Comparison of ENCODE assay signal across 8 mouse cellular contexts in the genomic region with DNA sequence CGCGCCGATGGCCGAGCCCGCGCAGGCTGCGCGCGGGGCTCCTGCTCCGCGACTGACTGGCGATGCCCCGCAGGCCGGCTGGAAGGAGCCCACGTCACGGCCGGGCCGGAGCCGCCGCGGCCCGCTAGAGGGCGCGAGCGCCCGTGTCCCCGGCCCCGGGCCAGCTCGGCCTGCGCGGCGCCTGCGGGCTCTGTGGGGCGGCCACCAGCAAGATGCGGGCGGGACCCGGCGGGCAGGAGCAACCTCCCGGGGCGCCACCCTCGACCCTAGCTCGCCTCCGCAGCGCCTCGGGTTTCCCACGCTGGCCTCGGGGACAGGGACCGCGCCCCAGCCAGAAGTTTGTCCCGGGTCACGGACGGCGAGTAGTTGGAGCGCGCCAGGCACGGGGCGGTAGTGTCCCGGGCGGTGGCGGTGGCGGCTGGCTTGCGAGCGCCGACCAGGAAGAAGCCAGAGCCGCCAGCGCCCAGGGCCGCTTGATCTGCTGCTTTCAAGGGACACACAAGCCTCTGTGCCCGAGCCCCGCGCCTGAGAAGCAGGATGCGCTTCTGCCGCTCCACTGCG. TPM values are rescaled to one million over a fixed set of nuclear protein-coding genes. Genes with fewer than 3 reads are reported as not detected.
DNase-seq lines count a peak whose midpoint lies in the region; ATAC-seq and TF ChIP-seq lines count a peak whose summit lies in the region.

A gene (minus strand): TSS at position 7 of the 561 bp plus-strand sequence.

- H3K4me3 ChIP-seq in hindbrain, embryonic 13.5 days, result peak within 1 kb of the TSS; percentile 70
- peak within 1 kb of the TSS; percentile 82 for H3K4me3 ChIP-seq in lung, postnatal 0 days (ENCODE audit: low read depth, low read length)

- peak within 1 kb of the TSS; percentile 92 for H3K4me2 ChIP-seq in hindbrain, embryonic 13.5 days
- H3K4me2 ChIP-seq in lung, postnatal 0 days (replicated peaks; ENCODE audit: low read depth, low read length), result peak within 1 kb of the TSS; percentile 77

- TF ChIP-seq CTCF in lung, postnatal 0 days (IDR thresholded peaks at IDR 0.05), result peak; percentile 46

- H3K4me1 ChIP-seq in hindbrain, embryonic 13.5 days (replicated peaks), result peaks cover 32% of the 10 kb centered on the region
- peaks cover 10% of the 10 kb centered on the region for H3K4me1 ChIP-seq in lung, postnatal 0 days (ENCODE audit: insufficient read depth, low read depth, low read length)

- H3K27ac ChIP-seq in hindbrain, embryonic 13.5 days, result peak within 1 kb of the TSS; percentile 84
- peak within 1 kb of the TSS; percentile 87 for H3K27ac ChIP-seq in lung, postnatal 0 days (ENCODE audit: low read length)

- WGBS in hindbrain, embryonic 13.5 days, result under 1% methylated on average over 65 of the region's 73 CpGs
- 1% methylated on average over 62 of the region's 73 CpGs for WGBS in lung, postnatal 0 days

- H3K27me3 ChIP-seq in hindbrain, embryonic 13.5 days, result peaks cover 25% of the 10 kb centered on the region
- H3K27me3 ChIP-seq in lung, postnatal 0 days (replicated peaks; ENCODE audit: insufficient read depth, low read length), result no peaks in the 10 kb centered on the region

- peak within 1 kb of the TSS; percentile 84 for H3K9ac ChIP-seq in hindbrain, embryonic 13.5 days
- peak within 1 kb of the TSS; percentile 90 for H3K9ac ChIP-seq in lung, postnatal 0 days (replicated peaks; ENCODE audit: low read depth)

- H3K36me3 ChIP-seq in hindbrain, embryonic 13.5 days, result no peaks in the 10 kb centered on the region
- H3K36me3 ChIP-seq in lung, postnatal 0 days (ENCODE audit: insufficient read depth, low read length), result no peaks in the 10 kb centered on the region

- DNase-seq in adrenal gland, adult 18-20 months (ENCODE audit: low spot score in 2 of 2), result peak; percentile 85 to 86
- peak; percentile 67 to 74 for DNase-seq in cerebellum, postnatal 36 days
- DNase-seq in gastrocnemius, adult 18-20 months (ENCODE audit: low spot score), result peak; percentile 84
- peak; percentile 63 to 65 for DNase-seq in layer of hippocampus, postnatal 14 days (ENCODE audit: low spot score in 2 of 2)
- peak; percentile 94 for DNase-seq in lung, postnatal 0 days (ENCODE audit: low spot score)
- peak; percentile 90 for DNase-seq in retina, postnatal 1 day
- peak; percentile 26 for DNase-seq in urinary bladder, postnatal 10 days (ENCODE audit: low spot score)

- no peak for TF ChIP-seq EP300 in lung, postnatal 0 days (IDR thresholded peaks at IDR 0.05)

- ATAC-seq in hindbrain, embryonic 13.5 days (ENCODE audit: low FRiP score), result peak; percentile 96
- ATAC-seq in lung, postnatal 0 days, result peak; percentile 89

- H3K9me3 ChIP-seq in hindbrain, embryonic 13.5 days, result no peaks in the 10 kb centered on the region
- no peaks in the 10 kb centered on the region for H3K9me3 ChIP-seq in lung, postnatal 0 days (ENCODE audit: low read length)

RNA-seq across cellular contexts. Expression of the gene that starts here (rescaled TPM):
- 10 to 100 TPM; 27.3 to 27.4 TPM for total RNA-seq in adrenal gland, adult 18-20 months (2021)
- total RNA-seq in gastrocnemius, adult 18-20 months (2021), result 10 to 100 TPM; 24.8 to 24.9 TPM
- polyA plus RNA-seq in hindbrain, embryonic 13.5 days (2015; fragmentation: Nextera tagmentation; extraction: Ambion mirVana), result 15.4 and 16.3 TPM in 2 replicates
- total RNA-seq in layer of hippocampus, postnatal 14 days (2021), result 10 to 100 TPM; 27.7 TPM
- polyA plus RNA-seq in lung, postnatal 0 days (2015; fragmentation: Nextera tagmentation; extraction: Ambion mirVana), result 35.9 and 42.3 TPM in 2 replicates

Comparison
In these comparisons a context has a peak if more than half of its experiments do, and no peak if none do; other contexts are left out.
1. Peak in every context shown above with its lines: DNase-seq, ATAC-seq, H3K4me3 ChIP-seq and H3K27ac ChIP-seq.
2. DNase-seq: peak in every context shown above with its lines; median percentile 94 in lung, postnatal 0 days; 90 in retina, postnatal 1 day; 86 in adrenal gland, adult 18-20 months; 84 in gastrocnemius, adult 18-20 months; 70 in cerebellum, postnatal 36 days; 64 in layer of hippocampus, postnatal 14 days; 26 in urinary bladder, postnatal 10 days.